Mouse (Mus musculus): ENCODE measurements around the gene Tsc1.
A peak's percentile ranks its signal among the peaks of the same experiment; 100 is the strongest.

The Tsc1 gene

DNA sequence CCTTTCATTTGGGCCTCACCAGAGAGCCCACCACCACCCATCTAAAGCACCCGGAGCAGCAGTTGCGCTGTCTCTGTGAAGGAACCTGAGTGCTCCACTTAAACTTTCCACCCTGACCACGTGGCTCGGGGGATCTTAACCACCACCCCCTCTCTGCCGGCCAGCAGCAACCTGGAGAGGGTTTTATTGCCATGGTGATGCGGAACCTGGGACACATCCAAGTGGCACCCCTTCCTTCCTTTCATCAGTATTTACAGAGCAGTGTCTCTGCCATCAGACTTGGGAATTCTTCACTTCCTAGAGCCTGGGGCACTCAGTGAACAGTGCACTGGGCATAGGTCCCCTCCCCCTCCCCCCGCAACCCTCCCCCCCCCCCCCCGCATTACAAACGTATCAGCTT is 82.9 kb downstream of the Tsc1 start:
- DNase-seq (ENCODE audit: low read depth, low spot score): no peak

DNA sequence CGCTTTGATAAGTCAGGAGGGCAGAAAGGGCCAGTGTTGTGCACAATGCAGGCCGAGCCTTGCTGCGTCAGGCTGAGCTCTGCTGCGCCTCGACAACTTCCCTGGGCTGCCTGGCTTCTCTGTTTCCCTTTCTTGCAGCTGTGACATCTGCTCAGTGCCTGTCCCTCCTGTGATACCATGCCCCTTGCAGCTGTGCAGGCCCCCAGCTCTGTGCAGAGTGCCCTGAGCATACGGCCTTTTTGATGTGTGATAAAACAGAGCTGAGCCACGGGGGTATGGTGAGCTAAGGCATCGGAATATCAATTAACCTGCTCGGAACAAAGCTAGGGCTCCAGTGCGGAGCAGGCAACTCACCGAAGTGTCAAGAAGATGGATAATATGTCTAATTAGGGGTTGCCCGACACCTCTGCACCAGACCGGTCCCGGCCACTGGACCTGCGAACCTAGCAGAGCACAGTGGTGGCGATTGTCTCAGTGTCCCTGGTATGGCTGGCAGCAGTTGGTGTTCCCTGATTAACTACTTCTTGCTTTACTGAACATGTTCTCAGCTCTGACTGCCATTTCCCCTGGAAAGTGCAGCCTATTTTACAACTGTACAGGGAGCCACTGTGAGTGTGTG is 86.9 kb downstream of the Tsc1 start:
- no peak for DNase-seq (ENCODE audit: low read depth, low spot score)

DNA sequence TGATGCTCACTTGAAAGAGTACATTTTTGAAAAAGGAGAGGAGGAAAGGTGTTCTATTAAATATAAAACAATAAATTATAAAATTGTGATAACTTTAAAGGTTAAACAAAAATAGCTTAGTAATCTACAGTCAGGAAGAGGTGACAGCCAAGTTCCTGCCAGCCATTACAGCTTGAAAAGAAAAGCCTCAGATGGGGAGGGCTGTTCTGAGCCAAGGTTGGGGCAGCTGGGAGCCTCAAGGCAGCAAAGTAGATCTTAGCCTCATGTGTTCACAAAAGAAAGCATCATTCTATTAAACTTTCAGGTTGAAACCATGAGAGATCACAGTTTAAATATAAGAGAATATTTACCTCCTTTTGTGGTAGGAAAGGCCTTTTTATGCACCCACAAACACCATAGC is 89.6 kb downstream of the Tsc1 start:
- peak; percentile 8 for DNase-seq (ENCODE audit: low read depth, low spot score)

DNA sequence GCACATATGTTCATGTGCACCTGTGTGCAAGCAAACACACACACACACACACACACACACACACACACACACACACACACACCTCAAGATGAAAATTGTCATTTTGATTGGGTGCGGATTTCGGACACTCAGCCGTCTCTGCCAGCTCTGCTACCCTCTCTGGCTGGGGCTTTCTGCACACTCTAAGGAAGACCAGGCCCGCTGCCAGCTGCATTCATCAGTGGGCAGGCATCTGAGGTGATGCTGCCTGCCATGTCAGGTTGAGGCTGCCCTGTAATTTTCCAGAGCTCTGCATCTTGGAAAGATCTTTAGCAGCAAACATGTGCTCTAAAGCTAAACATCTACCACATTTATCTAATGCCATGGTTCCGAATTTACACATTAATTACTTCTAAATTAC is 96.1 kb downstream of the Tsc1 start:
- peak; percentile 42 for DNase-seq (ENCODE audit: low read depth, low spot score)

DNA sequence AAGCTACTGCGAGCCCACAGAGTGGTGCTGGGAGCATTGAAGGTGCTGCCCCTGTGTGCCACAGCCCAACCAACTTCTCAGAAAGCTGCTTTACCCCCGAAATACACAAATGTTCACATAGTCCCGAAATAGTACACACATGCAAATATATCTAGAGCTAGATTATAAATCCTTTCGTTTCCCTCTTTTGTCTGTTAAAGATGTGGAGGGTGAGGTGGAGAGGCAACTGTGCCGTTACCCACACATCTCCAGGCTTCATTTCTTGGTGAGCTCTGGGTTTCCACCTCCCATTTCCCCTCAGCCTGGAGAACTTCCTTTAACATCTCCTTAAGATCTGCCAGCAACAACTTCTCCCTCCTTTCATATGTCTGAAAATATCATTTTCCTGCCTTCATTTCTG is 99.1 kb downstream of the Tsc1 start:
- no peak for DNase-seq (ENCODE audit: low read depth, low spot score)

Measured in brain, adult 2 months (tissue).